Mouse (Mus musculus): ENCODE results near the gene Ovgp1.
"Not testable (repeated sequence)": the region's sequence is repeated elsewhere in the genome, so short reads cannot be mapped to it uniquely, and the experiment has no call there.

Gene Ovgp1

GRCm38 (mm10) chr3:105973411-105973810, at the start of gene Ovgp1:
TSS of gene Ovgp1 (plus strand) at chr3:105973711.
- DNase-seq (ENCODE audit: low read depth, low spot score): no peak

- no peak for DNase-seq (ENCODE audit: low read depth, low spot score)
Observed at GRCm38 (mm10) chr3:105924616-105925015, 48.9 kb upstream of the Ovgp1 start.

DNA sequence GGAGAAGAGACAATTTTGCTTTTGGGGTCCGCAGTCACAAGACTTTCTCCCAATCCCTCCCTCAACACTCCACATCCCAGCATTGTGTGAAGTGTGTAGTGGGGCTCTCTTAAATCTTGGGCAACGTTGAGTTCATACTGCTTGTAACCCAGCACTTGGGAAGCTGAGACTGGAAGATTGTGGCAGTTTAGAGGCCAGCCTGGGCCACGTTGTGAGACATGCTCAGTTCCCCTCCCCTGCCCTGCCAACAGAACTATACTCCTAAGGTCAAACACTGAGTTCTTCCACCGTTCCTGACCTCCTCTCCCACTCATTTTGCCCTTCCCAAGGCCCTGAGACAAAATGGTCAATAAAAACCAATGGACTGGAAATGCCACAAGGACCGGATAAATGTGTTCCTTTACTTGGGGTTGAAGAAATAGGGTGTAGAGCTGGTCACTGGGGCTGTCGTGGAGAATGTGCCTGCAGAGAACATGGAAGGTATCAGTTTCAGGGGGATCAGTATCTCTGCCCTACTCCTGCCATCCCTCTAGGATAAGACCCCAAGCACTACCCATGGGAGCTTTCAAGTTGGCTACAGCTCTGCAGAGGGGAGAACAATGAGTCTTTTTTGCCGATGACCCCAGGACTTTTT, 45.8 kb upstream of the Ovgp1 start:
- DNase-seq (ENCODE audit: low read depth, low spot score): no peak

DNA sequence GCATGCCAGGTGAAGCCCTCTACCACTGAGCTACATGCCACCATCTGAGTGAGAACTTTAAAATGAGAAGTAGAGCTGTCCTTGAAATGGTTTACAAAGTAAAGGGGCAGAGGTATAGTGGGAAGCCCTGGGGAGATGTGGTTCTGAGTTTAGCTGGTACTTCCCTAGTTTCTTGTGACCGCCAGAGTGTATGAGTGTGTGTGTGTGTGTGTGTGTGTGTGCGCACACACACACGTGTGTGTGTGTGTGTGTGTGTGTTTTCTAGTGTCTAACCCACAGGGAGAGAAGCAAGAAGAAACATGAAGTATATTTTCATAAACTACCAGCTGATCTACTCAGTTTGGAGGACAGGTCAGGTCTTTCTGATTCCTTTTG, 45.3 kb upstream of the Ovgp1 start:
- DNase-seq (ENCODE audit: low read depth, low spot score): no peak

DNA sequence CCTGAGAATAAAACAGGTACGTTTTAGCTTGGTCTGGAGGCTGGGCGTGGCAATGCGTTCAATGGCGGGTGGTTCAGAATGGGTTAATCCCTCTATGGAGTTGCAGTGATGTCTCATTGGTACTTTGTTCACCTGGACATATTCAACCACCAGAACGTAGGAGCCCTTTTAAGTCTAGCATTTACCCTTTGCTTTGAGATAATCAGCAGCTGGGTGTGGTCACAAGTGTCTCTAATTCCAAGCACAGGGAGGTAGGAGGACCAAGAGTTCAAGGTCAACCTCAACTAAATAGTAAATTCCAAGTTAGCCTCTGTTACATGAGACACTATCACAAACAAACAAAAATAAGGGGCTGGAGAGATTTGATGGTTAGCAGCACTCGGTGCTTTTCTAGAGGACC, 44.7 kb upstream of the Ovgp1 start:
- no peak for DNase-seq (ENCODE audit: low read depth, low spot score)

DNA sequence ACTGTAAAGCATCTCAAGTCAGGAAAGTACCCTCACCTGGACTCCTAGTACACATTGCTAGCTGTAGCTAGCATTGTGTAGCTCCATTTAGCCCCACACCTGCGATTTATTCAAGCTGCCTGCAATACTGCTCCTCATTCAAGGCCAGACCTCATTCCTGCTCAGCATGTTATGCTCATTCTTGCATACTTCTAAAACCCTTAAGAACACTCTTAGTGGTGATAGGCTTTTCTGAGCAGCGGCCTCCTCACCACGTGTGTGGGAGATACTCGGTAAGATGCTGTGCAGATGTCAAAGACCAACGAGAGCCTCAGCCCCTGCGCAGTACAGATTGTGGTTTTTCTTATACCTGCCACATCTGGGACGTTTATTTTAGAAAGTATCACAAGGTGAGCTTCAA, 43.7 kb upstream of the Ovgp1 start:
- no peak for DNase-seq (ENCODE audit: low read depth, low spot score)

- DNase-seq (ENCODE audit: low read depth, low spot score): no peak
Observed at GRCm38 (mm10) chr3:105931095-105931494, 42.4 kb upstream of the Ovgp1 start.

DNA sequence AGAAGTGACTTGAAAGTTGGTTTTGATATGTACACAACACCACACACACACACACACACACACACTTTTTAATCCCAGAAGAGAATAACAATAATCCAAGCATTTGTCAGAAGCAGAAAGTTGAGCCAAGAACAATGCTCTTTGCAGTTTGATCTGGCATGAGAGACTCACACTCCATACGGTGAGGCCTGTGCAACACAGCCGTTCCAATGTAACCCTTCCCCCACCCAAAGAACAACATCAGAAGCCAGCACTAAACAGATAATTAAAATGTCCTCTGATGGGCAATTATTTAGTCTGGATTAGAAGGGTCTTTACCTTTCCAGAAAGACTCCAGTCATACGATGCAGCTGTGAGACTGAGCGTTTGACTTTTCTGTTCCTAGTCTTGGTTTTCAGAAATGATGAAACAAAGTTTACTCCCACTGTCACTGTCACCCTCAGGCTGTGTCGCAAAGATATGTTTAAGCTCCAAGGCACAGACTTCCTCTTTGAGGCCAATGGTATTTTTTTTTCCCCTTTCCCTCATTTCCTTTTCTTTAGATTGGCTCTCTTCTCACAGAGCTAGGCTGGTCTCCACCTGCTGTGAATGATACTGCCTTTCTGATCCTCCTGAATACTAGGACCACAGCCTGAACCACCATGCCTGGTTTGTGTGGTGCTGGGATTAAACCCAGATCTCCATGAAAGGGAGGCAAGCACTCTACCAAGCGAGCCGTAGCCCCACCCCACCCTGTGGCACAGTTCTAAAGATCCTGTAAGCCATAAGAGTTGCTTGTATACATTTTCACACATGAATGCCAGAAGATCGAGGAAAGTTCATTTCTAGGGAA, 41.1 kb upstream of the Ovgp1 start, which contains the start of gene I830077J02Rik:
TSS of gene I830077J02Rik (minus strand) at position 425 of the 832 bp plus-strand sequence.
- DNase-seq (ENCODE audit: low read depth, low spot score): no peak

DNA sequence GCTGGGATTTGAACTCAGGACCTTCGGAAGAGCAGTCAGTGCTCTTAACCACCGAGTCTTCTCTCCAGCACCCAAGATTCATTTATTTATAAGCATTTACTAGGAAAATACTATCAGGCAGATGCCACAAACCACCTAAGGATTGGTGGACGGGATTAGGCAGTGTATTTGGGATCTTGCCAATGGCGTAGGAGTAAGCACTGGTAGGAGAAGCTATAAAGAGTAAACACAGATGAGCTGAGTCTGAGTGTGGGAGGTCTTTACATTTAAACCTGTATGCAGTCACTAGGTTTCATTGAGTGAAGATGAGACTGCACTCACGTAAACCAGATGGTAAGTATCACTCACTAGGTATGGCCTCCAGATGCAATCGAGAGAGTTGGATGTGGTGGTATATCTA, 39.6 kb upstream of the Ovgp1 start:
- no peak for DNase-seq (ENCODE audit: low read depth, low spot score)

GRCm38 (mm10) chr3:105935033-105935432, 38.5 kb upstream of the Ovgp1 start:
- no peak for DNase-seq (ENCODE audit: low read depth, low spot score)

- no peak for DNase-seq (ENCODE audit: low read depth, low spot score)
Observed at GRCm38 (mm10) chr3:105936111-105936510, 37.4 kb upstream of the Ovgp1 start.

- no peak for DNase-seq (ENCODE audit: low read depth, low spot score)
Observed at GRCm38 (mm10) chr3:105951348-105951747, 22.2 kb upstream of the Ovgp1 start.

- no peak for DNase-seq (ENCODE audit: low read depth, low spot score)
Observed at GRCm38 (mm10) chr3:105957235-105957634, 16.3 kb upstream of the Ovgp1 start.

DNA sequence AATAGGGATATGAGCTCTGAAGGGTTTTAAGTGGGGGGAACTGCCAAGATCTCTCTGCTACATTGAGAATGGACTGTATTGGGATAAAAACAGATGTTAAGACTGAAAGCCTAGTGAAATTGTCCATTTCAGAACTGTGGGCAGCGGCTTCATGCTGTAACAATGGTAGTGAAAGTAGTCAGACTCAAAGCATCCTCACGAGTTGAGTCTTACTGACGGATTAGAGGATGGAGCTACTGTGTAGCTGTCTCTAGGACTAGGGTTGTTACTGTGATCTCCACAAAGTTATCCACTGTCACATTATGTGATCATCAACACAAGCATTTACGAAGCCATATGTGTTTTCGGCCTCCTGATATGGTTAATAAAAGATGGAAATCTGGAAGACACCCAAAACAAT, 15.3 kb upstream of the Ovgp1 start:
- DNase-seq (ENCODE audit: low read depth, low spot score): no peak

DNA sequence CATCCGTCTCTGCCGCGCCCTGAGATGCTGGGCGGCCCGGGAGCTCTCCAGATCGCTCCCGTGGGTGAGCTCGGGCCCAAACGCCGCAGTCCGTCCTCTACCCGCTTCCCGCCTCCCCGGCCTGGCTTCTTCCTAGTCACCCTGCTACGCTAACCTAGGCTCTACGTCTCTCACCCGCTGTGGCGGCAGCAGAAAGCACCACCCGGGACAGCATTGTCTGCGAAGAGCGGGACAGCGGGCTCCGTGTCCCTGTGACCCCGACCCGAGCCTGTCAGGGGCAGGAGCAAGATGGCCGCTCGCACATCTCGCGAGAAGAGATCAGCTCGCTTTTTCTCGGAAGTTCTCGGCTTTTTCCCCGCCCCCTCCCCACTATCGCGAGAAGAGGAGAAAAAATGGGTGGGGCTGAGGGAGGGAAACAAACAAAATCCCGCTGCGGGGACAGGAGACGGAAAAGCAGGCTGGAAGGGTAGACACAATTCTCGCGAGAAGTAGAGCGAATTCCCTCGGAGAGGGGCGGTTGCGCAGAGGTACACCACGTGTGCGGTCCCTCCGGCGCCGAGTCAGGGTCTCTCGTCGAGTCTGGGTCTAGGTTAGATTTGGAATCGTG, 14.4 kb upstream of the Ovgp1 start, which contains the start of gene Wdr77:
TSS of gene Wdr77 (plus strand) at position 396 of the 607 bp plus-strand sequence.
- peak; percentile 100 for DNase-seq (ENCODE audit: low read depth, low spot score)

DNA sequence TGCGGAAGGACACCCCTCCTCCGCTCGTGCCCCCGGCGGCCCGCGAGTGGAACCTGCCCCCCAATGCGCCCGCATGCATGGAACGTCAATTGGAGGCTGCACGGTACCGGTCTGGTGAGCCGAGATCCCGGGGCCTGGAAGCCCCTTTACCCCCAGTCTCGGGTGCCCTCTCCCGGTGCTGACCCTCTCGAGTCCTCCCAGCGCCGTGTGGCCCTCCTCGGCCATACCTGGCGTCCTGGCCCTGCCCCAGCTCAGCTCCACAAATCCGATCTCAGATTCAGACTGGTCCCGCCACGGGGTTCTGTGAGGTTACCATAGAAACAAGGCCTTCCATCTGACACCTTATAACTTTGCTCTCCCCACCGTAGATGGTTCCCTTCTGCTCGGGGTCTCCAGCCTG, 13.9 kb upstream of the Ovgp1 start:
- DNase-seq (ENCODE audit: low read depth, low spot score): peak; percentile 35

DNA sequence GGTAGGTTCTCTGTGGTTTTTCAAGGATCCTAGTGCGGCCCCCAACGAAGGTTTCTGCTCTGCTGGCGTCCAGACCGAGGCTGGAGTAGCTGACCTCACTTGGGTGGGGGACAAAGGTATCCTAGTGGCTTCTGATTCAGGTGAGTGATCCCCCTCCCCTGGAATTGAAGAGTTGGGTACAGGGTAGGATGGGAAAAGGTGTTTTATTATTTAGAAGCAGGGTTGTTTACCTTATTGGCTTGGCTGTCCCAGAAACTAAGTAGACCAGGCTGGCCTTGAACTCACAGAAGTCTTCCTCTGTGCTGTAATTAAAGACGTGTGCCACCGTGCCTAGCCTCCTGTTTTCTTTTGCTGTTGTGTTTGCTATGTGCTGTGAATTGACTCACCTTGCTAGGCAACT, 13.5 kb upstream of the Ovgp1 start, which contains the start of gene Atp5f1:
TSS of gene Atp5f1 (minus strand) at position 101 of the 400 bp plus-strand sequence.
- no peak for DNase-seq (ENCODE audit: low read depth, low spot score)

DNA sequence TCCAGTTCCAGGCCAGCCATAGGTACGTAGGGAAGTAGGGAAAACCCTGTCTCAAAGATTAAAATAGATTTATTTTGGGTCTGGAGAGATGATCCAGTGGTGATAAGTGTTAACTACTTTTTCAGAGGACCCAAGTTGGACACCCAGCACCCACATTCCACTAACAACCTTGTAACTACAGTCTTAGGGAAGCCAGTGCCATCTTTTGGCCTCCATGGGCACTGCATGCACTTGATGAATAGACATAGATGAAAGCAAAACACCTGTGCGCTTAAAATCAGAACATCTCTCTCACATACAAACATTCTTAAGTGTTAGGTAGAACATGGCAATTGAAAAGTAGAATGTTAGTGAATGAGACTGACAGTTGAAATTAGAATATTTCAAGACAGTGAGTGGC, 12.8 kb upstream of the Ovgp1 start:
- DNase-seq (ENCODE audit: low read depth, low spot score): no peak

- no peak for DNase-seq (ENCODE audit: low read depth, low spot score)
Observed at GRCm38 (mm10) chr3:105971831-105972446, 1.6 kb upstream of the Ovgp1 start.

- DNase-seq (ENCODE audit: low read depth, low spot score): no peak
Observed at GRCm38 (mm10) chr3:105974174-105974573, 663 bp downstream of the Ovgp1 start.

GRCm38 (mm10) chr3:105989611-105990010, 16.1 kb downstream of the Ovgp1 start:
- not testable (repeated sequence) for DNase-seq (ENCODE audit: low read depth, low spot score)

DNA sequence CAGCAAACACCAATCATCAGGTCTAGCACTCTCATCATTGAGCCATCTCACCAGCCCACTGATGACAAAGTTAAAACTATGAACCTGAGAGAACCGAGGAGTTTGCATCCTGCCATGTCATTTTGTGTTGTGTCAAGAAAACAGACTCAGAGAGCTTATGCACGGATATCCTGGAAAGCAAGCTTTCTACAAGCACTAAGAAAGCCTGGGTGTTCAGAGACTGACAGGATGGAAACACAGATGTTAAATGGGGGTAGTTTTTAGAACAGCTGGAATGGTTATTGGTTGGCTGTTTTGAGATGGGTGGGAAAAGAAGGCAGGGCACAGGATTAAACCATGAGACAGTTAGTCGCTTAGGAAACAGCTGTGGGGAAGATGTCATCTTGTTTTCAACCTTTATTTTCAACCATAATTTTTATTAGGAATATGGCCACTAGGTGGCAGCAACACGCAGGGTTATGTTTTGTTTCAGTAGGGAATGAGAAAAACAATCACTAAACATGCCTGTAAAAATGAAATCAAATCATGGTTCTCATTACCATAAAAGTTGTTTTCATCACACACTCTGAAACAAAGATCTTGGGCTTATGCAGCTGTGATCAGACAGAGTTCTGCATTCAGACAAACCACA, 18.3 kb downstream of the Ovgp1 start:
- peak; percentile 64 for DNase-seq (ENCODE audit: low read depth, low spot score)
